Mouse (Mus musculus) liver, adult 2 months (tissue): Measurements from ENCODE around the gene Tcea3. TPM values are rescaled to one million over a fixed set of nuclear protein-coding genes. Genes with fewer than 3 reads are reported as not detected.

Experiments
- DNase-seq: peaks from one replicate; pipeline ENCODE4 v3.0.0-alpha.2; 2011; ENCODE audit warnings: low read depth, low spot score; ENCODE audit errors: extremely low read depth
- H3K27ac ChIP-seq: fragments of 200-500 bp; replicated peaks from 2 replicates; pipeline ENCODE4 v1.5.1; 2012; ENCODE audit warnings: low read depth, mild to moderate bottlenecking, control low read depth, inconsistent platforms, low read length; ENCODE audit not compliant: insufficient read depth
- H3K27me3 ChIP-seq: fragments of 200-500 bp; 2 replicates; pipeline ENCODE4 v1.6.1; 2012; ENCODE audit warnings: mild to moderate bottlenecking, moderate library complexity, low read length, inconsistent platforms; ENCODE audit not compliant: control insufficient read depth, insufficient read depth
- H3K36me3 ChIP-seq: fragments of 200-500 bp; 2 replicates; pipeline ENCODE4 v1.6.1; 2012; ENCODE audit warnings: low read length, inconsistent platforms; ENCODE audit not compliant: control insufficient read depth, insufficient read depth
- H3K4me1 ChIP-seq: fragments of 200-500 bp; 2 replicates; pipeline ENCODE4 v1.6.1; 2011; ENCODE audit warnings: low read length; ENCODE audit not compliant: control insufficient read depth, insufficient read depth
- H3K4me3 ChIP-seq: fragments of 200-500 bp; 2 replicates; pipeline ENCODE4 v1.5.1; 2011; ENCODE audit warnings: low read depth, mild to moderate bottlenecking, control low read depth, low read length, moderate library complexity; ENCODE audit not compliant: insufficient read depth
- H3K79me2 ChIP-seq: fragments of 200-500 bp; 2 replicates; pipeline ENCODE4 v1.6.1; 2012; ENCODE audit warnings: inconsistent platforms, mild to moderate bottlenecking, low read length, moderate library complexity; ENCODE audit not compliant: control insufficient read depth, insufficient read depth
- H3K9ac ChIP-seq: fragments of 200-500 bp; 2 replicates; pipeline ENCODE4 v1.6.1; 2012; ENCODE audit warnings: low read depth, mild to moderate bottlenecking, control low read depth, inconsistent platforms, low read length
- CTCF ChIP-seq: fragments of 200-500 bp; IDR thresholded peaks from 2 replicates; pipeline ENCODE4 v1.5.1; 2011; ENCODE audit warnings: low read depth, low read length, control low read depth
- POLR2A ChIP-seq: fragments of 200-500 bp; IDR thresholded peaks from 2 replicates; pipeline ENCODE4 v1.6.1; 2011; ENCODE audit warnings: low read length, control low read depth; ENCODE audit not compliant: insufficient read depth; ENCODE audit errors: extremely low read depth
- WGBS: fragments of 180-500 bp; shearing (Covaris S2); methylation state at CpG from one replicate; pipeline ENCODE4 v1.1.7; 2018; 5-methylcytosine and 5-hydroxymethylcytosine counted together
- polyA plus RNA-seq: library from polyadenylated mRNA; depleted of rRNA; stranded (reverse); fragments of >200 nt; gene quantifications from 2 replicates; pipeline ENCODE4 v1.2.3, GENCODE M21; 2012
- total RNA-seq: library from RNA; depleted of rRNA; stranded (reverse); fragments of >200 nt; gene quantifications from 2 replicates; pipeline ENCODE4 v1.2.3, GENCODE M21; 2014

The Tcea3 gene
- total and polyA plus RNA-seq, 2 experiments, result 20.1 to 34.8 TPM

DNA sequence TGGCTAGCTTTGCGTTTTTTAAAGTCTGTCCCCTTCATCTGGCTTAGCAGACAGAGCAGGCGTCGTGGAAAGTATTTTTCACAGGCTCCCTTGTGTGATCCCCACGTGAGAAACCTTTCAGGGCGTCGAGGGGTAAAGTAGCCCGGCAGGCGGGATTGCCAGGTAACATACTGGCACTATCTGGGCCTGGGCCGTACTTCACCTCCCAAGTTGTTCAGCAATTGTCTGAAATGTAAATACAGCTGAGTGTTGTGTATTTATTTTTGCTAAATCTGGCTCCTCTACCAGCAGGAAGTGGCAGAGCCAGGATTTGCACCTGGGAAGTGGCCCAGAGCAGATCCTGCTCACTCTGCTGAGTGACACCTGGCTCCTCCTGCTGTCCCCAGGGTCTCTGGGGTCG is 30.5 kb upstream of the Tcea3 start:
- Histone ChIP-seq H3K27ac (peak overlapping the region; percentile 62; the same call in 1 of the 2 replicates), H3K36me3 (no peaks in the 10 kb centered on the region), H3K9ac (peak overlapping the region; percentile 14; the same call in 1 of the 2 replicates), H3K4me3 (no peak overlapping the region), H3K4me1 (peaks cover 31% of the 10 kb centered on the region), H3K27me3 (no peaks in the 10 kb centered on the region), H3K79me2 (peaks cover 16% of the 10 kb centered on the region; the same call in 1 of the 2 replicates)
- 24% methylated on average over 10 of the region's 10 CpGs for WGBS
- TF ChIP-seq POLR2A (no peak), CTCF (no peak)
- DNase-seq, result peak; percentile 94

GRCm38 (mm10) chr4:136218595-136219214 is 28.8 kb upstream of the Tcea3 start:
- H3K36me3 ChIP-seq, result no peaks in the 10 kb centered on the region
- peaks cover 16% of the 10 kb centered on the region; the same call in 1 of the 2 replicates for H3K79me2 ChIP-seq
- peaks cover 26% of the 10 kb centered on the region for H3K4me1 ChIP-seq
- H3K9ac ChIP-seq, result no peak overlapping the region
- no peaks in the 10 kb centered on the region for H3K27me3 ChIP-seq
- no peak overlapping the region for H3K27ac ChIP-seq
- H3K4me3 ChIP-seq, result no peak overlapping the region
- 56% methylated on average over 18 of the region's 18 CpGs for WGBS
- TF ChIP-seq CTCF (no peak), POLR2A (no peak)
- no peak for DNase-seq

DNA sequence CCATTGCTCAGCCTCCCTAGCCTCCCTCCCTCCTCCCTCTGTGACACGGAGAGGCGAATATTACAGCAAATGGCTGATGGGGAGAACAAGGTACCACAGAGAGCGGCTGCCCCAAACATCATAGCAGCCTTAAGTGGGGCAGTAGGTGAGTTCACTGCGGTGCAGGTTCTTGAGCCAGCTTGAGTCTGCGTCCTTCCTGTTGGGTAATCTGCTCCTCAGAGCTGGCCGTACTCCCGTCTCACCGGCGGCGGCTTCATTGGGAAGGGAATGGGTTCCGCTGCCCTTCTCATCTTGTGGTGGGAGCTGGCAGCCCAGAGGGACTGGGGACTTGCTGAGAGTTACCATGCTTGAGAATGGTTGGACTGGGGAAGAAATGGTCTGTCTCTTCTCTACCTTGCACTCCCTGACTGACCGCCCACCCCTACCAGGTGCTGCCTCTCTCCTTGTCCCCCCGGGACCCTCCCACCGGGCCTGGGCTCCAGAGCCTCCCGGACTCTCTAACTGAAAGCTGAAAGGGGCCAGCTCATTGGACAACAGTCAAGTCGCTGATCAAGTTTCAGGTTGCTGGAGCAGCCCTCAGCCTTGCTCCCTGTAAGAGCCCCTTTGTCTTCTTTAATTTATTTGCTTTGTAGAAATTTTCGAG is 27.3 kb upstream of the Tcea3 start:
- H3K79me2 ChIP-seq, result peaks cover 16% of the 10 kb centered on the region; the same call in 1 of the 2 replicates
- peak; percentile 57 for DNase-seq
- WGBS, result 52% methylated on average over 17 of the region's 17 CpGs
- no peaks in the 10 kb centered on the region for H3K27me3 ChIP-seq
- H3K27ac ChIP-seq, result no peak overlapping the region
- H3K9ac ChIP-seq, result no peak overlapping the region
- peaks cover 18% of the 10 kb centered on the region for H3K4me1 ChIP-seq
- no peak overlapping the region for H3K4me3 ChIP-seq
- TF ChIP-seq POLR2A, result no peak
- TF ChIP-seq CTCF, result no peak
- no peaks in the 10 kb centered on the region for H3K36me3 ChIP-seq

DNA sequence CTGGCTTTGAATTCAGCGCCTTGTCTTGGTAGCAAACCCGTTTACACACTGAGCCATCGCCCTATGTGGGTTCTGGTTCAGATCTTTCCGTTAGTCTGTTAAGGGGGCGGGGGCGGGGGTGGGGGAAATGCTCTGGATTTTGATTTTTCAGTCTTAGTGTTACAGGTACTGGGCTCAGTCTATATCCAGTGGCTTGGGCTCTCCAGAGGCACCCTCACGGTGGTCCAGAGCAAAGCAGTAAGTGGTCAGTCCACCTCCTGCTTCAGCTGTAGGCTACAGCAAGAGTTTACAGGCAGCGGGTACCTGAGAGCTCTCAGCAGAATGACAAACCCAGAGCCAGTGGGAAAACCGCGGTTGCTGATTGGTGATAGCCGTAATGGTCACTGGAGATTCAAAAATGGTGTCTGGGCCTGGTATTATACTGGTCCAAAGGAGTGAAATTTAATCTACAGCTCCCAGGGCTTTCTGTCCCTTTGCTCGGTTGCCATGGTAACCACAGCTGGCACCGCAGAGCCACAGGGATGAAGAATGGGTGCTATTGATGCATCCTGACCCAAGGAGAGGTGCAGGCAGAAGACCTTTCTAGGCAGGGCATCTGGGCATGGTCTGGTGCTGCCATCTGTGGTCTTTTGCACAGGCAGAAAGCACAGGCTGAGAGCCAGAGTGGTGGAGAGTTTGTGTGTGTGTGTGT is 23.8 kb upstream of the Tcea3 start:
- no peaks in the 10 kb centered on the region for H3K36me3 ChIP-seq
- WGBS, result 82% methylated on average over 13 of the region's 13 CpGs
- no peak overlapping the region for H3K4me3 ChIP-seq
- peaks cover 9% of the 10 kb centered on the region for H3K4me1 ChIP-seq
- TF ChIP-seq CTCF (peak; percentile 44), POLR2A (no peak)
- H3K79me2 ChIP-seq, result peaks cover 13% of the 10 kb centered on the region; the same call in 1 of the 2 replicates
- no peaks in the 10 kb centered on the region for H3K27me3 ChIP-seq
- H3K27ac ChIP-seq, result no peak overlapping the region
- no peak overlapping the region for H3K9ac ChIP-seq
- DNase-seq, result no peak

DNA sequence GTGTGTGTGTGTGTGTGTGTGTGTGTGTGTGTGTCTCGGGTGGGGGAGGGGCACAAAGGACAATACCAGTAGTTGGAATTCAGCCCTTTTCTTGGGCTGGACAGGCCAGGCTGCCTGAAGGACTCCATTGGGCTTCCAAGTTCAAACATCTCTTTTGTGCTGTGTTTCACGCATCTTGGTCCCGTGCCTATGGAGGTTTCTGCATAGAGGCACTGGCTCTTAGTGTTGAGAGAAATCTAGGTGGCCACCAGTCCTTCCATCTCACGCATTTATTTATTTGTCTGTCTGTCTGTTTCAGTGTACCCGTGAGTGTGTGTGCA is 23.3 kb upstream of the Tcea3 start:
- 82% methylated on average over 4 of the region's 5 CpGs for WGBS
- no peaks in the 10 kb centered on the region for H3K27me3 ChIP-seq
- DNase-seq, result no peak

More for the DNA sequence above, 23.3 kb upstream of the Tcea3 start:
- Histone ChIP-seq H3K36me3 (no peaks in the 10 kb centered on the region), H3K79me2 (peaks cover 8% of the 10 kb centered on the region; the same call in 1 of the 2 replicates), H3K27ac (no peak overlapping the region), H3K4me3 (no peak overlapping the region), H3K9ac (no peak overlapping the region), H3K4me1 (peaks cover 9% of the 10 kb centered on the region)
- TF ChIP-seq POLR2A (no peak), CTCF (no peak)
